Mouse (Mus musculus) inflammation-experienced regulatory T-cells, adult 6 months (primary cell): ENCODE results near the gene Gm3373. TPM values are rescaled to one million over a fixed set of nuclear protein-coding genes. Genes with fewer than 3 reads are reported as not detected.
"Not testable (repeated sequence)": the region's sequence is repeated elsewhere in the genome, so short reads cannot be mapped to it uniquely, and the experiment has no call there.

Source experiments
- ATAC-seq: one replicate; pipeline ENCODE4 v1.8.0; 2017
- polyA plus RNA-seq, 3 experiments: library from polyadenylated mRNA; unstranded; fragments of 100-300 nt; shearing (Covaris generic); gene quantifications; one replicate each; pipeline ENCODE4 v1.2.1; 2017

The Gm3373 gene
- 1 to 10 TPM in 2 of 3 experiments, under 1 TPM in 1; 0.93 to 2.7 (median 1.2) TPM for polyA plus RNA-seq

GRCm38 (mm10) chr14:5741477-5741876 is at the start of gene Gm3373:
TSS of gene Gm3373 (minus strand) at chr14:5741577.
- ATAC-seq, result not testable (repeated sequence)

- ATAC-seq, result not testable (repeated sequence)
Measured at GRCm38 (mm10) chr14:5687357-5687756, 54.0 kb downstream of the Gm3373 start, which contains the start of gene Gm9603. TSS of gene Gm9603 (minus strand) at chr14:5687457.

Other genes with a start within 250 kb of the Gm3373 start
- 10 to 100 TPM in 1 of 3 experiments, 1 to 10 TPM in 2; 2.4 to 17.1 (median 8.5) TPM for gene Gm3488, start 239.9 kb downstream of the Gm3373 start, polyA plus RNA-seq
- not detected for gene Gm3532, start 203.1 kb downstream of the Gm3373 start, polyA plus RNA-seq
- gene Gm8265, start 108.5 kb downstream of the Gm3373 start, polyA plus RNA-seq, result not detected
- gene Gm9603, start 54.1 kb downstream of the Gm3373 start, polyA plus RNA-seq, result not detected
- gene Gm3383, start 66.4 kb upstream of the Gm3373 start, polyA plus RNA-seq, result 10 to 100 TPM in 2 of 3 experiments, 1 to 10 TPM in 1; 2.7 to 14.0 (median 10.3) TPM
- not detected for gene Gm3424, start 88.8 kb upstream of the Gm3373 start, polyA plus RNA-seq
- 1 to 10 TPM; 1.3 to 4.5 (median 1.4) TPM for gene Gm8237, start 138.8 kb upstream of the Gm3373 start, polyA plus RNA-seq
- gene Gm3248, start 220.2 kb upstream of the Gm3373 start, polyA plus RNA-seq, result 1 to 10 TPM; 2.3 to 5.4 (median 2.7) TPM
- not detected for gene Gm3453, start 237.6 kb upstream of the Gm3373 start, polyA plus RNA-seq